Mouse (Mus musculus) hindbrain, embryonic 11.5 days (tissue): ENCODE data around the gene Sept11. TPM values are rescaled to one million over a fixed set of nuclear protein-coding genes. Genes with fewer than 3 reads are reported as not detected.

Experiments used
- ATAC-seq: fragments of 200-750 bp; cut with Nextera tagmentation; 2 replicates; pipeline ENCODE4 v1.8.0; 2017; ENCODE audit warnings: mild to moderate bottlenecking, moderate TSS enrichment, moderate library complexity; ENCODE audit not compliant: low FRiP score
- DNase-seq: peaks from one replicate; pipeline ENCODE4 v3.0.0-alpha.2; 2015; ENCODE audit warnings: low spot score
- H3K27ac ChIP-seq: fragments of 300-500 bp; sonication (generic); 2 replicates; pipeline ENCODE4 v1.5.1; 2014; ENCODE audit warnings: mild to moderate bottlenecking, low read depth, low read length
- H3K27me3 ChIP-seq: fragments of 300-500 bp; sonication (generic); 2 replicates; pipeline ENCODE4 v1.6.1; 2014; ENCODE audit warnings: mild to moderate bottlenecking, low read length, moderate library complexity, mixed read lengths; ENCODE audit not compliant: control insufficient read depth, insufficient read depth
- H3K36me3 ChIP-seq: fragments of 300-500 bp; sonication (generic); 2 replicates; pipeline ENCODE4 v1.6.1; 2014; ENCODE audit warnings: mild to moderate bottlenecking, low read length, moderate library complexity, mixed read lengths; ENCODE audit not compliant: control insufficient read depth, insufficient read depth
- H3K4me1 ChIP-seq: fragments of 300-500 bp; sonication (generic); replicated peaks from 2 replicates; pipeline ENCODE4 v1.6.1; 2014; ENCODE audit warnings: low read length, mixed read lengths; ENCODE audit not compliant: control insufficient read depth, insufficient read depth
- H3K4me2 ChIP-seq: fragments of 300-500 bp; sonication (generic); replicated peaks from 2 replicates; pipeline ENCODE4 v1.6.1; 2014; ENCODE audit warnings: mild to moderate bottlenecking, low read depth, low read length
- H3K4me3 ChIP-seq: fragments of 300-500 bp; sonication (generic); 2 replicates; pipeline ENCODE4 v1.5.1; 2014; ENCODE audit warnings: low read depth, low read length
- H3K9ac ChIP-seq: fragments of 300-500 bp; sonication (generic); 2 replicates; pipeline ENCODE4 v1.6.1; 2014; ENCODE audit warnings: low read depth, low read length
- H3K9me3 ChIP-seq: fragments of 300-500 bp; sonication (generic); 2 replicates; pipeline ENCODE4 v1.6.1; 2016; ENCODE audit warnings: low read length; ENCODE audit not compliant: control insufficient read depth
- WGBS: fragments of 180-500 bp; shearing (Covaris S2); extraction: QIAGEN DNeasy Blood & Tissue Kit; methylation state at CpG from one replicate; pipeline ENCODE4 v1.1.7; 2014; 5-methylcytosine and 5-hydroxymethylcytosine counted together
- polyA plus RNA-seq: library from polyadenylated mRNA; unstranded; fragments of >200 nt; fragmentation: Nextera tagmentation; extraction: Ambion mirVana; gene quantifications from 2 replicates; pipeline ENCODE4 v1.2.1, GENCODE M21; 2014

Sept11 gene
- polyA plus RNA-seq, 1 experiment from 2014 or later: 243 TPM

DNA sequence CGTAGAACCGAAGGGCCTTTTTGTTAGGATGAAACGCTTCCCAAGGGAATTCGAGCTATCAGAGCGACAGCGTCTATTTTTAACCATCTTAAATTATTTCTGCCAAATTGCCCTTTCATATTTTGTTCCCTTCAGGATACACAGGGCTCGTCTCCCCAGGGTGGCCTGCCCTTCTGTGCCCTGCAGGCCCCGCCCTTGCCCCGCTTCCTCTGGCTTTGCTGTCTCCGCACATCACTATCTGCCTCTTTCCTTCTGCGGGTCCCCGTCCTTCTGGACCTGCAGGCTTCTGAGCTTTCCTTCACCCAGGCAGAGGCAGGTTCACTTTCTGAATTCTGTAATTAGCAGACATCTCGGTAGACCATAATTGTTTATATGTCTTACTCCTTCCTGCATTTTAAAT, 22.6 kb downstream of the Sept11 start:
- no peak overlapping the region for H3K27ac ChIP-seq
- H3K4me1 ChIP-seq: no peaks in the 10 kb centered on the region
- 83% methylated on average over 13 of the region's 13 CpGs for WGBS
- no peak overlapping the region for H3K4me3 ChIP-seq
- 0 out of 2 replicates have a peak, but pooled peaks cover 2% of the 10 kb centered on the region for H3K36me3 ChIP-seq
- no peak for DNase-seq
- no peaks in the 10 kb centered on the region for H3K9me3 ChIP-seq
- H3K27me3 ChIP-seq: no peaks in the 10 kb centered on the region
- no peak overlapping the region for H3K4me2 ChIP-seq
- no peak for ATAC-seq
- H3K9ac ChIP-seq: no peak overlapping the region

- Histone ChIP-seq H3K9me3 (no peaks in the 10 kb centered on the region), H3K4me2 (no peak overlapping the region), H3K27ac (no peak overlapping the region), H3K9ac (no peak overlapping the region), H3K4me1 (no peaks in the 10 kb centered on the region), H3K27me3 (no peaks in the 10 kb centered on the region), H3K36me3 (no peaks in the 10 kb centered on the region), H3K4me3 (no peak overlapping the region)
- 82% methylated on average over 8 of the region's 8 CpGs for WGBS
- DNase-seq: no peak
- no peak for ATAC-seq
Measured at GRCm38 (mm10) chr5:93117648-93118047, 24.4 kb downstream of the Sept11 start.

DNA sequence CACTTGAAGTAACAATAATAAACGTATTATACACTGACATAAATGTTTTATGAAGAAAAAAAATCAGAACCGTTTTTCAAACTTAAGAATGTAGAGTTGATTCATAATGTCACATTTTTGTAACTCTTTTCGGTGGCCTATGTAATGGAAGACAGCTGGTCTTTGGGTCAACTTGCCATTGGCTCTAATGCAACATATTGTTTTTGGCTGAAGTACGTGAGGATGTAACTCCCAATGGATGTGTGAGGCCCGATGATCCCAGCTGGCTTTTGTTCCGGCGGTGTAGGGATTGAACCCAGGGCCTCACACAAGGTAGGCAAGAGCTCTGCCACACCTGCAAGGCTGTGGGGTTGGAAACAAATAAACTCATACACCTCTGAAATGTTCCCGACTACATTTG, 28.4 kb downstream of the Sept11 start:
- H3K4me1 ChIP-seq: peaks cover 7% of the 10 kb centered on the region
- H3K9ac ChIP-seq: no peak overlapping the region
- DNase-seq (no peak), ATAC-seq (no peak)
- H3K36me3 ChIP-seq: no peaks in the 10 kb centered on the region
- WGBS: 87% methylated on average over 8 of the region's 8 CpGs
- no peak overlapping the region for H3K4me3 ChIP-seq
- H3K27me3 ChIP-seq: no peaks in the 10 kb centered on the region
- H3K27ac ChIP-seq: no peak overlapping the region
- no peak overlapping the region for H3K4me2 ChIP-seq
- no peaks in the 10 kb centered on the region for H3K9me3 ChIP-seq

DNA sequence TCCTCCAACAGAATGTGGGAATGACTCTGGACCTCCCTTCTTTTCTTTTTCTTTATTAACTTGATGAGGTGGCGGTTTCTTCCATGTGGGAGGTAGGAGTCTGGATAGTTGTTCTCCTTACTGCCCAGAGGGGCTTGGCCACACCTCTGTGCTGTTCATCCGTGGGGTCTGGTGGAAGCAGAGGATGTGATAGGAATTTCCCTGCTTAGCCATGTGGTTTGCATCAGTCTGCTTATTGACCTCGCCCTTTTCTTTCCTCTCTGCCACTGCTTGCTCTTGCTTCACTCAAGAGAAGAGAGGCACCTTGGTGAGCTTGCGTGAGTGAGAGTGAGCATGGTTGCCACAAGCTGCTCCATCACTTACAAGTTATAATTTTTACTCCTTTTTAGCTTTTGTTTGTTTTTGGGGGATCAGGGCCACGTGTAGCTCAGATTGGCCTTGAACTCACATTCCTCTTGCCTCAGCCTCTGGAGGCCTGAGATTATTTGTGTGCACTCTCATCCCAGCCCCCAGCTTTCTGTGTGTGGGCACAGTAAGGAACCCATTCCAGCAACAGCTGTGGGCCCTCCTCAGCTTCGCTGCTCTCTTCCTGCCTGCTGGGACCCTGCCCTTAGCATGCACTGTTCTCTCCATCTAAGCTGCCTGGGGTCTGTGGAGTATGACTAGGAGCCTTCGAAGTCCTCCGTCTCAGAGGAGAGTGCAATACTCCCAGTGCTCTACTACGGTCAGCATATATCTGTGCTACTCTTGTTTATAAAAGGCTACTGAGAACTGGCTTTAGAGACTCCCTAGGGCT, 31.0 kb downstream of the Sept11 start:
- H3K9ac ChIP-seq: no peak overlapping the region
- no peaks in the 10 kb centered on the region for H3K27me3 ChIP-seq
- H3K4me1 ChIP-seq: peaks cover 17% of the 10 kb centered on the region
- DNase-seq (peak; percentile 27), ATAC-seq (no peak)
- no peak overlapping the region for H3K27ac ChIP-seq
- H3K9me3 ChIP-seq: no peaks in the 10 kb centered on the region
- no peak overlapping the region for H3K4me2 ChIP-seq
- WGBS: 49% methylated on average over 9 of the region's 9 CpGs
- H3K36me3 ChIP-seq: no peaks in the 10 kb centered on the region
- no peak overlapping the region for H3K4me3 ChIP-seq

DNA sequence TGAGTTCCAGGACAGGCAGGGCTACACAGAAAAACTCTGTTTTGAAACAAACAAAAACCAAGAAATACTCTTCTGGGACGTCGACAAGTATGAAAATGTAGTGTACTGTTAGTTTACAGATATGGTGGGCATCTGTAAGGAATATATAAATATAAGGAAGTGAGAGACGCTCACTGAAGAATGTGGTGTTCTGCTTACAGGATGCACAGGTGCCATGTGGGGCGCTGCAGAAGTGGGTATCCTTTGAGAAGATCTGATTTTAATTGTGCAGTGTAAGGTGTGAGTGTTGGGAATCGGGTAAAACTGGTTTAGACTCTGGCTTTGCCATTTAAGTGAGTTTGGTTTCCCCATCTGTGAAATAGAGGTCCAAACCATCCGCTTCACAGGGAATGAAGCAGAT, 32.1 kb downstream of the Sept11 start:
- Histone ChIP-seq H3K4me1 (peaks cover 19% of the 10 kb centered on the region), H3K27me3 (no peaks in the 10 kb centered on the region), H3K9ac (0 out of 2 replicates have a peak overlapping the region, but pooled peaks have one; percentile 13), H3K4me2 (no peak overlapping the region), H3K27ac (0 out of 2 replicates have a peak overlapping the region, but pooled peaks have one; percentile 67), H3K9me3 (no peaks in the 10 kb centered on the region), H3K36me3 (no peaks in the 10 kb centered on the region), H3K4me3 (no peak overlapping the region)
- DNase-seq: no peak
- ATAC-seq: no peak
- 94% methylated on average over 6 of the region's 6 CpGs for WGBS

DNA sequence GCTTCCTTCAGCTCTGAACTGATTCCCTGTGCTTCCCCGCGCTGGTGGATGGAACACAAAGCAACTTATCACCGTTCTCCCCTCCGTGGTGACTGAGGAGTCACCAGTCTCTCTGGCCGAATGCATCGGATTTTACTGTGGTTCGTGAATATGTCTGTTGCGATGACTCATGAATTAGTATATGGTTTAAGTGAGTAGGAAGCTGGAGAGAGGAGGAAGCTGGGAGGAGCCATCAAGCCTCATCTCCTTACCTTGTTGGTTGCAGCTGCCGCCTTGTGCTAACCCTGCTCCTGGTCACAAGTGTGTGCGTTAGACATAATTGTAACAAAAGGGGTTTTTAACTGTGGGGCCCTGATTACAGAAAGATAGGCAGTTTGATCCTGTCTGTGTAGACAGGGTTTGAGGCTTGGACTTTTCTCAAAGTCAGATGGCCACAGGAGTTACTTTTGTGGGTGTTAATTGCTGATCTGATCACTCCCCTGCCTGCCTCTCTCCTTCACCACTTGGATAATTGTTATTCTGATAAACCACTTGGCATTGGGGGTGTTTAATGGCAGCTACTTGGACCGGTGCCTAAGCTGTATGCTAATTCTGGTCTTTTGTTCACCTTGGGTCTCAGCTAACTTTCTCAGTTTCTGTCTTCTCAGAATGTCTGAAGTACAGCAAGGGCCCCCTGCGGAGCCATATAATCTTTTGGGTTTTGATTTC, 33.1 kb downstream of the Sept11 start:
- peaks cover 24% of the 10 kb centered on the region for H3K4me1 ChIP-seq
- 42% methylated on average over 12 of the region's 12 CpGs for WGBS
- no peaks in the 10 kb centered on the region for H3K36me3 ChIP-seq
- no peak overlapping the region for H3K4me2 ChIP-seq
- H3K9ac ChIP-seq: no peak overlapping the region
- ATAC-seq (peak; percentile 48), DNase-seq (peak; percentile 25)
- no peaks in the 10 kb centered on the region for H3K9me3 ChIP-seq
- no peak overlapping the region for H3K4me3 ChIP-seq
- H3K27me3 ChIP-seq: no peaks in the 10 kb centered on the region
- peak overlapping the region; percentile 67 for H3K27ac ChIP-seq

GRCm38 (mm10) chr5:93126930-93127562, 33.8 kb downstream of the Sept11 start:
- Histone ChIP-seq H3K36me3 (no peaks in the 10 kb centered on the region), H3K4me1 (peaks cover 24% of the 10 kb centered on the region), H3K4me3 (no peak overlapping the region), H3K27ac (peak overlapping the region; percentile 67), H3K27me3 (no peaks in the 10 kb centered on the region), H3K9me3 (no peaks in the 10 kb centered on the region), H3K4me2 (no peak overlapping the region), H3K9ac (no peak overlapping the region)
- 26% methylated on average over 4 of the region's 4 CpGs for WGBS
- DNase-seq (peak; percentile 19), ATAC-seq (peak; percentile 44)

DNA sequence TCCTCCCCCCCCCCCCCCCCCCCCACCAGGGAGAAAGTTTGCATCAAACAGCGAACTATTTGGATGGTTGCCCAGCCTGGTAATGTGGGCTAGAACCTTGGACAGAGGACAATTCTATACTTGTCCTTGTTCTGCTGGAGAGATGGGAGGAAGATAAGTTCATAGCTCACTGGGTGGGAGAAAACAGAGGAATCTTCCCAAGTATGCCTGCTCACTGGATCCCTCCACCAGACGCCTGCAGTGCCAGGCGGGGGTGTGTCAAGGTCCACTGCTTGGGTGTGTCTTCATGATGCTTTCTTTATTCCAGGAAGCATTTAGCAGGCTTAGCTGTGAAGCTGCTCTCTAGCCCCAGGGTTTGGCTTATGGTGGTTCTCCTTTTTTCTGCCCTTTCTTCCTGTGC, 34.5 kb downstream of the Sept11 start:
- Histone ChIP-seq H3K36me3 (no peaks in the 10 kb centered on the region), H3K4me3 (no peak overlapping the region), H3K4me2 (no peak overlapping the region), H3K4me1 (peaks cover 24% of the 10 kb centered on the region), H3K27me3 (no peaks in the 10 kb centered on the region), H3K27ac (peak overlapping the region; percentile 55), H3K9me3 (no peaks in the 10 kb centered on the region), H3K9ac (no peak overlapping the region)
- DNase-seq (peak; percentile 20), ATAC-seq (peak; percentile 12; the same call in 1 of the 2 replicates)
- 28% methylated on average over 3 of the region's 3 CpGs for WGBS
